Mouse (Mus musculus): ENCODE results near the gene Amh. TPM values are rescaled to one million over a fixed set of nuclear protein-coding genes. Genes with fewer than 3 reads are reported as not detected.
A peak's percentile ranks its signal among the peaks of the same experiment; 100 is the strongest.
"Not testable (repeated sequence)": the region's sequence is repeated elsewhere in the genome, so short reads cannot be mapped to it uniquely, and the experiment has no call there.

The Amh gene
- polyA plus RNA-seq, 1 experiment from 2014 or later, result 0.10 TPM

DNA sequence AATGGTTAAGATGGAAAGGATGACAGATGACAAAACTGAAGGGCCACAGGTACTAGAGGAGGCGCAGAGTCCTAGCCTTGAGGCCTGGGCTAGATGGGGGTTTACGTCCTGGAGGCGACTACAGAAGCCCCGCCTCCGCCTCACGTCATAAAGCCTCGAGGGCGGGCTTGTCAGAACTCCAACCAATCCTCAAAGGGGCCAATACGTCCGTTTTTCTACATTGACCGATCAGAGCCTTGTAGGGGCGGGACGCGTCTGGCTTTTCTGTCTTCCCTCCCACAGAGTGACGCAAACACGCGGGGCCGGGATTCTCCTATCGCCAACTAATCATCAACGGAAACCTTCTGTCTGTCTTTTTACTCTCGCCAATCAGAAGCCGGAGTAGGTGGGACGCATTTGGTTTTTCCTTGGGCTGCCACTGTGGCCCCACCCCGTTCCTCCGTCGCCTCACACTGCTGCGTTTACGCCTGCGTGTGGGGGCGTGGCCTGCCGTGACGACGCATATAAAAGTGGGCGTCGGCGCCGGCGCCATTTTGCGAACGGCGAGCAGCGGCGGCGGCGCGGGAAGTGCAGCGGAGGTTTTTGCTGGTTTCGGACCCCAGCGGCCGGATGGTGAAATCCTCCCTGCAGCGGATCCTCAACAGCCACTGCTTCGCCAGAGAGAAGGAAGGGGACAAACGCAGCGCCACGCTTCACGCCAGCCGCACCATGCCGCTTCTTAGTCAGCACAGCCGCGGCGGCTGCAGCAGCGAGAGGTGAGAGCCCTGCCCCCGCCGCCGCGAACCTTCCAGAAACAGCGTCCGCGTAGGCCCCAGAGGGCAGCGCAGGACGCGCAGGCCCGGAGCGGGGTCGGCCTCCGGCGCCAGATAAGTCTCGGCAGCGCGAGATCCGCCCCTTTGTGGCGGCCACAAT lies 21.4 kb downstream of the Amh start, which contains the start of gene Oaz1:
Gene Oaz1 (plus strand): TSS at position 506 of the 912 bp plus-strand sequence.
- Histone ChIP-seq H3K36me3 (ENCODE audit: control insufficient read depth, insufficient read depth, low read length) (peaks cover 27% of the 10 kb centered on the region), H3K4me1 (ENCODE audit: control insufficient read depth, insufficient read depth, low read length) (peaks cover 5% of the 10 kb centered on the region), H3K9me3 (replicated peaks; ENCODE audit: control insufficient read depth, low read length) (no peaks in the 10 kb centered on the region), H3K27me3 (replicated peaks; ENCODE audit: control insufficient read depth, insufficient read depth, low read length) (no peaks in the 10 kb centered on the region), H3K4me3 (ENCODE audit: low read depth, low read length) (peak within 1 kb of the TSS; percentile 74), H3K4me2 (ENCODE audit: low read length) (peak within 1 kb of the TSS; percentile 100), H3K27ac (ENCODE audit: low read depth, low read length) (peak within 1 kb of the TSS; percentile 86), H3K9ac (ENCODE audit: low read length) (peak within 1 kb of the TSS; percentile 89)
- WGBS, result under 1% methylated on average over 71 of the region's 82 CpGs
- DNase-seq (ENCODE audit: low spot score) (peak; percentile 100), ATAC-seq (peak; percentile 98)

DNA sequence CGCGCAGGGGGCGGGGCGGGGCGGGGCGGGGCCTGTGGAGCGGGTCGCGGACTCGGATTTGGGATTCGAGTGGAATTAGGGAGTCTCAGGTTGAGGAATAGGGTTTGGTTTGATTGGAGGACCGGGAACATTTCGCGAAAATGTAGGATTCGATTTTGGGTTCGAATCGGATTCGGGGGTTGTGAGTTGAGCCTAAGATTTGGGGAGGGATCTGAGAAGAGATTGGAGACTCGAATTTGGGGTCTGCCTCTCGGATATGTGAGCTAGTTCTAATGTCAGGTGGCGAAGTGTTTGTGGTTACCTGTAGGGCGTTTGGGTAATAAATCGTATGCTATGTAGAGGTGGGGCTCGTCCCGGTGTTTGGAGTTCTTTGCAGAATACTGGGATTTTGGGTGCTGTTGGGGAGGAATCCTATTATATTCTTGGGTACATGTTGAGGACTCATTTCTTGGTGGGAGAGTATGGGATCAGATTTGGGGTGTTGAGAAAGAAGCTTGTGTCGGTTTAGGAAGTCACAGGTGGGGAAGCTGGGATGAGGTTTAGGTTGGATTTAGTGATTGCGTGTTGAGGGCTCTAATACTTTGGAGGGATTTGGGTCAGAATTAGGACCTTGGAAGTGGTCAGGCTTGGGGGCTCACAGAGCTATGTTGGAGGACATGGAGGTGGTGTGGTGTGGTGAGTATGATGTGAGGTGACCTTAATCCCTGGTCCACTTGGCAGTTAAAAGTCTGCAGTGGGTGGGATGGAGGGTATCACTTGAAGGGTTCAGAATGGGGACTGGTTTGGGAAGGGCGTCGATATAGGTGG lies 22.2 kb downstream of the Amh start:
- H3K4me1 ChIP-seq (ENCODE audit: control insufficient read depth, insufficient read depth, low read length), result peaks cover 5% of the 10 kb centered on the region
- no peak for DNase-seq (ENCODE audit: low spot score)
- H3K9ac ChIP-seq (ENCODE audit: low read length), result peak overlapping the region; percentile 89
- peak overlapping the region; percentile 74 for H3K4me3 ChIP-seq (ENCODE audit: low read depth, low read length)
- WGBS, result 9% methylated on average over 27 of the region's 29 CpGs
- H3K27me3 ChIP-seq (replicated peaks; ENCODE audit: control insufficient read depth, insufficient read depth, low read length), result no peaks in the 10 kb centered on the region
- H3K27ac ChIP-seq (ENCODE audit: low read depth, low read length), result peak overlapping the region; percentile 86
- no peak for ATAC-seq
- no peaks in the 10 kb centered on the region for H3K9me3 ChIP-seq (replicated peaks; ENCODE audit: control insufficient read depth, low read length)
- peak overlapping the region; percentile 100 for H3K4me2 ChIP-seq (ENCODE audit: low read length)
- peaks cover 27% of the 10 kb centered on the region for H3K36me3 ChIP-seq (ENCODE audit: control insufficient read depth, insufficient read depth, low read length)

DNA sequence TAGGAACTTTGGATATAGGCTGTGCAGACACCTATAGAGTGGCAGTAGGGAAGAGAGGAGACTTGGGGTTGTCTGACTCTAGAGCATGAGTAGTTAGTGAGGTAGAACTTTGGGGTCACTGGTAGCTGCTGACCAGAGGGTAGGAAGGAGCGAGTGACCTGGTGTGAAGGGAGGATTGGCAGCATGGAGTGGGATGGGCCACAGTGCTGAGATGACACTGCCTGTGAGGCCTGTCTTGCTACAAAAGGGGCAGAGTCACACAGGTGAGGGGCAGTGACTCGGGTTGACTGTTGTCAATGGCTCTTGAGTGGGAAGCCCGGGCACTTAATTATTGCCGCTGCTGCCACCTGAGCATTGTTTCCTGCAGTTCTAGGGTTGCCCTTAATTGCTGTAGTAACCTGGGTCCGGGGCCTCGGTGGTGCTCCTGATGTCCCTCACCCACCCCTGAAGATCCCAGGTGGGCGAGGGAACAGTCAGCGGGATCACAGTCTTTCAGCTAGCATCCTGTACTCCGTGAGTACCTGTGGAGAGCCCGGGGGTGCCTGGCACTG lies 22.9 kb downstream of the Amh start:
- no peak overlapping the region for H3K27ac ChIP-seq (ENCODE audit: low read depth, low read length)
- no peaks in the 10 kb centered on the region for H3K9me3 ChIP-seq (replicated peaks; ENCODE audit: control insufficient read depth, low read length)
- H3K4me1 ChIP-seq (ENCODE audit: control insufficient read depth, insufficient read depth, low read length), result peaks cover 5% of the 10 kb centered on the region
- H3K36me3 ChIP-seq (ENCODE audit: control insufficient read depth, insufficient read depth, low read length), result peaks cover 27% of the 10 kb centered on the region
- H3K27me3 ChIP-seq (replicated peaks; ENCODE audit: control insufficient read depth, insufficient read depth, low read length), result no peaks in the 10 kb centered on the region
- DNase-seq (ENCODE audit: low spot score) (no peak), ATAC-seq (no peak)
- peak overlapping the region; percentile 74 for H3K4me3 ChIP-seq (ENCODE audit: low read depth, low read length)
- H3K4me2 ChIP-seq (ENCODE audit: low read length), result peak overlapping the region; percentile 100
- peak overlapping the region; percentile 89 for H3K9ac ChIP-seq (ENCODE audit: low read length)
- WGBS, result 86% methylated on average over 10 of the region's 10 CpGs

DNA sequence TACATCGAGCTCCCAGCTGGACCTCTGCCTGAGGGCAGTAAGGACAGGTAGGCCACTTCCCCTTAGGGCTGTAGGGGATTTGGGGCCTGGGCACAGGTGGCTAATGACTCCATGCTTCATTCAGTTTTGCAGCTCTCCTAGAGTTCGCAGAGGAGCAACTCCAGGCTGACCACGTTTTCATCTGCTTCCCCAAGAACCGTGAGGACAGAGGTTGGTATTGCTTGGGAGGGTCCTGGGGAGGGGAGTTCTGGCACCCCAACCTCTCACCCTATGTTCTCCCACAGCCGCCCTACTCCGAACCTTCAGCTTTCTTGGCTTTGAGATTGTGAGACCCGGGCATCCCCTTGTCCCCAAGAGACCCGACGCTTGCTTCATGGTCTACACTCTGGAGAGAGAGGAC lies 23.5 kb downstream of the Amh start:
- 89% methylated on average over 7 of the region's 9 CpGs for WGBS
- Histone ChIP-seq H3K4me3 (ENCODE audit: low read depth, low read length) (peak overlapping the region; percentile 74; the same call in 1 of the 2 replicates), H3K36me3 (ENCODE audit: control insufficient read depth, insufficient read depth, low read length) (peaks cover 27% of the 10 kb centered on the region), H3K4me2 (ENCODE audit: low read length) (peak overlapping the region; percentile 100)
- not testable (repeated sequence) for H3K27me3 ChIP-seq (replicated peaks; ENCODE audit: control insufficient read depth, insufficient read depth, low read length); ATAC-seq; DNase-seq (ENCODE audit: low spot score); H3K4me1 ChIP-seq (ENCODE audit: control insufficient read depth, insufficient read depth, low read length); H3K27ac ChIP-seq (ENCODE audit: low read depth, low read length); H3K9ac ChIP-seq (ENCODE audit: low read length); H3K9me3 ChIP-seq (replicated peaks; ENCODE audit: control insufficient read depth, low read length)

DNA sequence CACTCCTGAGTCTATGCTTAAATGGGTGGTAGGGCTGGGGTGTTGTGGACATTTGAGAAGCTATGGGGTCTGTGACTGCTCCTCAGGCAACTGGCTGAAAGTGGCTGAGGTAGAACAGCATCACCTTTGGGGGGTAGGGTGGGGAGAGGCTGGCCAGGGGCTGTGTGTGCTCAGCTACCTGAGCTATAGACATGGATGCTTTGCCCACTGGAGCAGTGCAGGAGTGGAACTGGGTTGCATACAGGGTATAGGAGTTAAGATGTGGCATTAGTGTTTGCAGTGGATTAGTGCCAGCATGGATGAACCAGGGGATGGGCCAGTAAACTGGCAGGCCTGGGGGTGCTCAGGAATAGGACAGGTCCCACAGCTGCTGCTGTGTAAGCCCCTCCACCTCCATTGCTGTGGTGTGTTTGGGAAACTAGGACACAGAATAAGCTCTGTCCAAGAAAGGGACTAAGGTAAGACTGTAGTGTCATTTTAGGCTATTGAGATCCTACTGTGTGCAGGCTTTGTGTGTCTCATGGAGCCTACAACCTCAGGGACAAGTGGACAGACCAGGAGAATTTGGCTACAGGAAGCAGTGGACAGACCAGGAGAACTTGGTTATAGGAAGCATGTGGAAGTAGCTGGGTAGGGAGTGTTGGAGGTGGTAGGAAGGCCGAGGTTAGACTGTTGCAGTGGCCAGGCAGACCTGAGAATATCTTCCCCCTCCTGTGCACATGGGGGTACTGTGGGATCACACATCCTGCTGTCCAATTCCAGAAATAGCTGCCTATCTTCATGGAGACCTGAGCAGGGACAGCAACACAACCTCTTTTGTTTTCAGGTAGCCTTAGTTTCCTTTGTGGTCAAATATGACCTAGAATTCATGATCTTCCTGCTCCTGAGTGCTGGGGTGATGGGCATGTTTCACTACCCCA lies 24.6 kb downstream of the Amh start:
- H3K4me2 ChIP-seq (ENCODE audit: low read length), result no peak overlapping the region
- WGBS, result 70% methylated on average over 1 of the region's 1 CpGs

DNA sequence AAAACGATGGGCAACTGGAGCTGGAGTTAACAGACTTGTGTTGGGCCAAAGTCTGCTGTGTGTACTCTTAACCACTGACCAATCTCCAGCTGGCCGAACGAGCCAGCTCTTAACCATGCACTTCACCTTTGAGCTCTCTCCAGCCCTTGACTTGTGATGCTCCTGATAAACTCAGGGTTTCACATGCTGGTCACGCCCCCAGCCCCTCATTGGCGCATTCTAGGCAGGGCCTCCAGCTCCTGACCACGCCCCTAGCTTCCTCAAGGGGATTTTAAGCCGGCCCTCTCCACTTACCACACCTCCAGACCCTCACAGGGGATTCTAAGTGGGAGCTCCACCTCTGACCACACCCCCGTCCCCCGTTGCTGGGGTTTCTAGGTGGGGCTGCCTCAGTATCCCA lies 26.1 kb downstream of the Amh start:
- no peak overlapping the region for H3K9ac ChIP-seq (ENCODE audit: low read length)
- H3K27ac ChIP-seq (ENCODE audit: low read depth, low read length), result no peak overlapping the region
- DNase-seq (ENCODE audit: low spot score) (peak; percentile 63), ATAC-seq (no peak)
- H3K27me3 ChIP-seq (replicated peaks; ENCODE audit: control insufficient read depth, insufficient read depth, low read length), result 0 out of 2 replicates have a peak, but pooled peaks cover 3% of the 10 kb centered on the region
- WGBS, result 4% methylated on average over 9 of the region's 9 CpGs
- H3K4me3 ChIP-seq (ENCODE audit: low read depth, low read length), result no peak overlapping the region
- no peaks in the 10 kb centered on the region for H3K9me3 ChIP-seq (replicated peaks; ENCODE audit: control insufficient read depth, low read length)
- H3K4me1 ChIP-seq (ENCODE audit: control insufficient read depth, insufficient read depth, low read length), result peaks cover 5% of the 10 kb centered on the region
- peaks cover 27% of the 10 kb centered on the region for H3K36me3 ChIP-seq (ENCODE audit: control insufficient read depth, insufficient read depth, low read length)
- no peak overlapping the region for H3K4me2 ChIP-seq (ENCODE audit: low read length)

More for the DNA sequence above, 24.6 kb downstream of the Amh start:
- Histone ChIP-seq H3K4me3 (ENCODE audit: low read depth, low read length) (no peak overlapping the region), H3K27ac (ENCODE audit: low read depth, low read length) (no peak overlapping the region), H3K27me3 (replicated peaks; ENCODE audit: control insufficient read depth, insufficient read depth, low read length) (no peaks in the 10 kb centered on the region), H3K9ac (ENCODE audit: low read length) (no peak overlapping the region), H3K9me3 (replicated peaks; ENCODE audit: control insufficient read depth, low read length) (no peaks in the 10 kb centered on the region), H3K4me1 (ENCODE audit: control insufficient read depth, insufficient read depth, low read length) (peaks cover 5% of the 10 kb centered on the region), H3K36me3 (ENCODE audit: control insufficient read depth, insufficient read depth, low read length) (peaks cover 27% of the 10 kb centered on the region)
- no peak for DNase-seq (ENCODE audit: low spot score)
- no peak for ATAC-seq

DNA sequence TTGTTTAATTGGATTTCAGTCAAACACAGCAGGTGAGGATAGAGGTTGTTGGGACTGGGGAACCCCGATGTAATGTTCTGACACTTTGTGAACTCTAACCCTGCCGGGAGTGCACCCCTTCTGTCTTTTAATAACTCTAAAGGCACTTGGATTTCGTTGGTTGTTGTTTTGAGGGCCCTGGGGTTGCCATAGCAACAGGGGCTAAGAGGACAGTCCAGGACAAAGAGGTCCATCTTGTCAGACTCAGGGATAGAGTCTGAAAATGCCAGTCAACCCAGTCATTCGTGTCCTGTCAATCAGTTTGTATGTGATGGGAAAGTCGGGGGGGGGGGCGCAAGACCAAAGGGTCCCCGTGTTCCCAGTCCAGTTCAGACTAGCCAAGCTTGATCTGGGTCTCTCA lies 27.8 kb downstream of the Amh start:
- Histone ChIP-seq H3K4me3 (ENCODE audit: low read depth, low read length) (no peak overlapping the region), H3K9me3 (replicated peaks; ENCODE audit: control insufficient read depth, low read length) (no peaks in the 10 kb centered on the region), H3K27me3 (replicated peaks; ENCODE audit: control insufficient read depth, insufficient read depth, low read length) (0 out of 2 replicates have a peak, but pooled peaks cover 3% of the 10 kb centered on the region), H3K9ac (ENCODE audit: low read length) (no peak overlapping the region), H3K36me3 (ENCODE audit: control insufficient read depth, insufficient read depth, low read length) (peaks cover 27% of the 10 kb centered on the region), H3K4me2 (ENCODE audit: low read length) (no peak overlapping the region), H3K4me1 (ENCODE audit: control insufficient read depth, insufficient read depth, low read length) (peaks cover 2% of the 10 kb centered on the region), H3K27ac (ENCODE audit: low read depth, low read length) (no peak overlapping the region)
- WGBS, result 59% methylated on average over 7 of the region's 7 CpGs
- ATAC-seq (no peak), DNase-seq (ENCODE audit: low spot score) (no peak)

DNA sequence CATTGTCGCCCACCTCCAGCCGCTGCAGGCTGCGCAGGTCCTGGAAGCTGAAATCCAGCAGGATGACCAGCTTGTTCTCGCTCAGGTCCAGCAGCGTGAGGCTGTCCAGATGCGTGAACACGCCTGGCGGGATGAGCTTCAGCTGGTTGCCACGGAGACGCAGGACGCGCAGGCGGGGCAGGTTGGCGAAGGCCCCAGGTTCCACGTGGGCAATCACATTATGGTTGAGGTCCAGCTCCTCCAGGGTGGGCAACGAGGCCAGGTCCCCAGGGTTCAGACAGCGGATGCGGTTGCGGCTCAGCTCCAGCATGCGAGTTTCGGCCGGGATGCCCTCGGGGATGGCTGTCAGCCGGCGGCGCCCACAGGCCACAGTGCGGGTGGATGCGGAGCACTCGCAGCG lies 30.6 kb downstream of the Amh start:
- Histone ChIP-seq H3K4me2 (ENCODE audit: low read length) (no peak overlapping the region), H3K9ac (ENCODE audit: low read length) (no peak overlapping the region), H3K27me3 (replicated peaks; ENCODE audit: control insufficient read depth, insufficient read depth, low read length) (0 out of 2 replicates have a peak, but pooled peaks cover 3% of the 10 kb centered on the region), H3K36me3 (ENCODE audit: control insufficient read depth, insufficient read depth, low read length) (peaks cover 6% of the 10 kb centered on the region), H3K4me3 (ENCODE audit: low read depth, low read length) (no peak overlapping the region), H3K27ac (ENCODE audit: low read depth, low read length) (no peak overlapping the region), H3K9me3 (replicated peaks; ENCODE audit: control insufficient read depth, low read length) (no peaks in the 10 kb centered on the region), H3K4me1 (ENCODE audit: control insufficient read depth, insufficient read depth, low read length) (no peaks in the 10 kb centered on the region)
- DNase-seq (ENCODE audit: low spot score) (no peak), ATAC-seq (no peak)
- 63% methylated on average over 30 of the region's 30 CpGs for WGBS

Data from forebrain, embryonic 14.5 days (tissue).